Mouse (Mus musculus) embryonic facial prominence, embryonic 15.5 days (tissue): ENCODE measurements around the gene Msh6. TPM values are rescaled to one million over a fixed set of nuclear protein-coding genes. Genes with fewer than 3 reads are reported as not detected.
"Not testable (repeated sequence)": the region's sequence is repeated elsewhere in the genome, so short reads cannot be mapped to it uniquely, and the experiment has no call there.

Experiments used
- ATAC-seq: fragments of 200-750 bp; cut with Nextera tagmentation; 2 replicates; pipeline ENCODE4 v1.8.0; 2017; ENCODE audit warnings: low read depth, moderate TSS enrichment; ENCODE audit not compliant: insufficient number of reproducible peaks, low FRiP score, low TSS enrichment
- H3K27ac ChIP-seq: fragments of 300-500 bp; sonication (generic); replicated peaks from 2 replicates; pipeline ENCODE4 v1.5.1; 2015; ENCODE audit warnings: mild to moderate bottlenecking, inconsistent platforms
- H3K27me3 ChIP-seq: fragments of 300-500 bp; sonication (generic); 2 replicates; pipeline ENCODE4 v1.6.1; 2015; ENCODE audit warnings: inconsistent platforms
- H3K36me3 ChIP-seq: fragments of 300-500 bp; sonication (generic); 2 replicates; pipeline ENCODE4 v1.6.1; 2015; ENCODE audit warnings: mild to moderate bottlenecking, inconsistent platforms
- H3K4me1 ChIP-seq: fragments of 300-500 bp; sonication (generic); 2 replicates; pipeline ENCODE4 v1.6.1; 2015; ENCODE audit warnings: inconsistent platforms
- H3K4me2 ChIP-seq: fragments of 300-500 bp; sonication (generic); replicated peaks from 2 replicates; pipeline ENCODE4 v1.6.1; 2015; ENCODE audit warnings: mild to moderate bottlenecking, inconsistent platforms
- H3K4me3 ChIP-seq: fragments of 300-500 bp; sonication (generic); replicated peaks from 2 replicates; pipeline ENCODE4 v1.5.1; 2015; ENCODE audit warnings: mild to moderate bottlenecking, inconsistent platforms
- H3K9ac ChIP-seq: fragments of 300-500 bp; sonication (generic); 2 replicates; pipeline ENCODE4 v1.6.1; 2015; ENCODE audit warnings: inconsistent platforms
- H3K9me3 ChIP-seq: fragments of 300-500 bp; sonication (generic); replicated peaks from 2 replicates; pipeline ENCODE4 v1.6.1; 2016; ENCODE audit warnings: inconsistent platforms
- WGBS: fragments of 180-500 bp; shearing (Covaris S2); methylation state at CpG from one replicate; pipeline ENCODE4 v1.1.7; 2015; 5-methylcytosine and 5-hydroxymethylcytosine counted together
- polyA plus RNA-seq: library from polyadenylated mRNA; unstranded; fragments of >200 nt; fragmentation: Nextera tagmentation; extraction: Ambion mirVana; gene quantifications from 2 replicates; pipeline ENCODE4 v1.2.1, GENCODE M21; 2015

The Msh6 gene
- polyA plus RNA-seq, 1 experiment from 2014 or later = 40.0 TPM

GRCm38 (mm10) chr17:87983313-87983712, 8.5 kb downstream of the Msh6 start:
- no peak overlapping the region for H3K4me2 ChIP-seq
- no peak for ATAC-seq
- no peaks in the 10 kb centered on the region for H3K4me1 ChIP-seq
- H3K9ac ChIP-seq = no peak overlapping the region
- no peaks in the 10 kb centered on the region for H3K27me3 ChIP-seq
- H3K9me3 ChIP-seq = no peaks in the 10 kb centered on the region
- H3K36me3 ChIP-seq = peaks cover 67% of the 10 kb centered on the region
- 42% methylated on average over 4 of the region's 4 CpGs for WGBS
- no peak overlapping the region for H3K27ac ChIP-seq
- no peak overlapping the region for H3K4me3 ChIP-seq

- H3K4me1 ChIP-seq = no peaks in the 10 kb centered on the region
- H3K4me3 ChIP-seq = no peak overlapping the region
- 90% methylated on average over 20 of the region's 20 CpGs for WGBS
- H3K4me2 ChIP-seq = no peak overlapping the region
- no peaks in the 10 kb centered on the region for H3K27me3 ChIP-seq
- H3K9me3 ChIP-seq = no peaks in the 10 kb centered on the region
- peaks cover 79% of the 10 kb centered on the region for H3K36me3 ChIP-seq
- no peak for ATAC-seq
- no peak overlapping the region for H3K27ac ChIP-seq
- no peak overlapping the region for H3K9ac ChIP-seq
Measured at GRCm38 (mm10) chr17:87984440-87985214, 9.8 kb downstream of the Msh6 start.

DNA sequence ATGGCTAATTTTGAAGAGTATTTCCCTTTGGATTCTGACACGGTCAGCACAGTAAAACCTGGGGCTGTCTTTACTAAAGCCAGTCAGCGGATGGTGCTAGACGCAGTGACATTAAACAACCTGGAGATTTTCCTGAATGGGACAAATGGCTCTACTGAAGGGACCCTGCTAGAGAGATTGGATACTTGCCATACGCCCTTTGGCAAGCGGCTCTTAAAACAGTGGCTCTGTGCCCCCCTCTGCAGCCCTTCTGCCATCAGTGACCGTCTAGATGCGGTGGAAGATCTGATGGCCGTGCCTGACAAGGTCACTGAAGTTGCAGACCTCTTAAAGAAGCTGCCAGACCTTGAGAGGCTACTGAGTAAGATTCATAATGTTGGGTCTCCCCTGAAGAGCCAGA, 11.1 kb downstream of the Msh6 start:
- H3K36me3 ChIP-seq = peaks cover 81% of the 10 kb centered on the region
- H3K27ac ChIP-seq = no peak overlapping the region

GRCm38 (mm10) chr17:87987507-87987906, 12.6 kb downstream of the Msh6 start:
- Histone ChIP-seq H3K36me3 (peaks cover 83% of the 10 kb centered on the region), H3K9ac (no peak overlapping the region), H3K4me3 (no peak overlapping the region), H3K9me3 (no peaks in the 10 kb centered on the region), H3K4me2 (no peak overlapping the region), H3K27ac (no peak overlapping the region), H3K27me3 (no peaks in the 10 kb centered on the region), H3K4me1 (no peaks in the 10 kb centered on the region)
- 74% methylated on average over 6 of the region's 6 CpGs for WGBS
- no peak for ATAC-seq

More for the DNA sequence above, 11.1 kb downstream of the Msh6 start:
- no peaks in the 10 kb centered on the region for H3K27me3 ChIP-seq
- no peak for ATAC-seq
- 88% methylated on average over 8 of the region's 8 CpGs for WGBS
- no peak overlapping the region for H3K4me3 ChIP-seq
- no peaks in the 10 kb centered on the region for H3K4me1 ChIP-seq
- H3K9me3 ChIP-seq = no peaks in the 10 kb centered on the region
- H3K4me2 ChIP-seq = no peak overlapping the region
- no peak overlapping the region for H3K9ac ChIP-seq

DNA sequence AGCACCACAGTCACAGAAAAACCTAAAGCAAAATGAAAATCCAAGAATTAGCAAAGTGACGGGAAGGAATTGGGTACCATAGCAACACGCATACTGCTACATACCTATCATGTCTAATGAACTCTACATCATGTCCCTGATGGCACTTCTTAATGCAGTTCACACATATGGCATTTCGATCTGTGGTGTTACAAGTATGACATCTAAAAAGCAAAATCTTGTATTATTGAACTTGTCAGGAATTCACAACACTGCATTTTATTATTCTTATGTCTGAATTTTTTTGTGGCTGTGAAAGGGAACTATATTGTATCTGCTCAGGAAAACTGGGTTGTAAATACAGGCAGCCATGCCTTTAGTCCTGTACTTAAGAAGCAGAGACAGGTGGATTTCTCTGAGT, 17.3 kb downstream of the Msh6 start:
- no peak for ATAC-seq
- H3K4me1 ChIP-seq = no peaks in the 10 kb centered on the region
- H3K27me3 ChIP-seq = no peaks in the 10 kb centered on the region
- 82% methylated on average over 3 of the region's 3 CpGs for WGBS
- no peak overlapping the region for H3K4me2 ChIP-seq
- H3K9me3 ChIP-seq = no peaks in the 10 kb centered on the region
- no peak overlapping the region for H3K9ac ChIP-seq
- peaks cover 76% of the 10 kb centered on the region for H3K36me3 ChIP-seq
- H3K4me3 ChIP-seq = no peak overlapping the region
- no peak overlapping the region for H3K27ac ChIP-seq

DNA sequence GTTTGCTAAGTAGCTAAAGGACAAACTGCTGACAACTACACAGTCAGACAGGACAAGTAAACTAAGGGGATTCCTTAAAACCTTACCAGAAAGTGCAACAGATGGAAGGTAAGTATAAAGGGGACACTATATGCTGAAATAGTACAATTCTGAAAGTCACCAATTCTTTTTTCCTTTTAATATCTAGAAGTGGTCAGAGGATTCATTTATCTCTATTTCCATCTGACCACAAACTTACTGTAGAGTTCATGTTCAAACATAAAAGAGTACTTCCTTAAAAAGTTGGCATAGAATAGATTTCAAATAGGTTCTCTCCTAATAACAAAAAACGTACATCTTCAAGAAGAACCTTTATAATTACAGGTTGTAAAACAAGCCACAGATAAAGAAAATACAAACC, 18.5 kb downstream of the Msh6 start:
- ATAC-seq = no peak
- no peak overlapping the region for H3K4me3 ChIP-seq
- H3K36me3 ChIP-seq = peaks cover 64% of the 10 kb centered on the region
- no peak overlapping the region for H3K9ac ChIP-seq
- no peaks in the 10 kb centered on the region for H3K4me1 ChIP-seq
- no peaks in the 10 kb centered on the region for H3K27me3 ChIP-seq
- H3K4me2 ChIP-seq = no peak overlapping the region
- no peak overlapping the region for H3K27ac ChIP-seq
- WGBS = 69% methylated on average over 1 of the region's 1 CpGs
- H3K9me3 ChIP-seq = no peaks in the 10 kb centered on the region

GRCm38 (mm10) chr17:87997808-87998207, 22.9 kb downstream of the Msh6 start:
- WGBS = 72% methylated on average over 4 of the region's 4 CpGs
- Histone ChIP-seq H3K4me2 (no peak overlapping the region), H3K36me3 (peaks cover 63% of the 10 kb centered on the region), H3K9me3 (no peaks in the 10 kb centered on the region), H3K9ac (no peak overlapping the region), H3K4me3 (no peak overlapping the region), H3K4me1 (no peaks in the 10 kb centered on the region), H3K27ac (no peak overlapping the region), H3K27me3 (no peaks in the 10 kb centered on the region)
- no peak for ATAC-seq

DNA sequence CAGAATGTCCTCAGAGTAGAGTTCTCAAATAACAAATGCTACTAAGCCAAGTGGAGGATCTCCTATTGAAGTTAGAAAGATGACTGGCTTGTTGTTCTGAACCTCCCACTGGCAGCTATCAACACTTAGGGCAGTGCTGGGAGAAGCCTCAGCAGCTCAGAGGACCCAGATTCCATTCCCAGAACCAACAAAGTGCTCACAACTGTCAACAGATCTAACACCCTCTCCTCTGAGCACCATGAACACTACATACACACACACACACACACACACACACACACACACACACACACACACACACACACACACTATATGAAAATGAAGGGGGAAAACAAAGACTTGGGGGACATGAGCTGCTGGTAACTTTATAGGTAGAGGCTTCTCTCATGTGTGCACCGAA, 30.0 kb downstream of the Msh6 start:
- H3K27ac ChIP-seq = no peak overlapping the region
- H3K9ac ChIP-seq = no peak overlapping the region
- H3K4me3 ChIP-seq = no peak overlapping the region
- no peaks in the 10 kb centered on the region for H3K9me3 ChIP-seq
- H3K36me3 ChIP-seq = peaks cover 56% of the 10 kb centered on the region
- H3K4me2 ChIP-seq = no peak overlapping the region
- no peak for ATAC-seq
- H3K27me3 ChIP-seq = no peaks in the 10 kb centered on the region
- WGBS = 97% methylated on average over 1 of the region's 1 CpGs
- H3K4me1 ChIP-seq = no peaks in the 10 kb centered on the region

DNA sequence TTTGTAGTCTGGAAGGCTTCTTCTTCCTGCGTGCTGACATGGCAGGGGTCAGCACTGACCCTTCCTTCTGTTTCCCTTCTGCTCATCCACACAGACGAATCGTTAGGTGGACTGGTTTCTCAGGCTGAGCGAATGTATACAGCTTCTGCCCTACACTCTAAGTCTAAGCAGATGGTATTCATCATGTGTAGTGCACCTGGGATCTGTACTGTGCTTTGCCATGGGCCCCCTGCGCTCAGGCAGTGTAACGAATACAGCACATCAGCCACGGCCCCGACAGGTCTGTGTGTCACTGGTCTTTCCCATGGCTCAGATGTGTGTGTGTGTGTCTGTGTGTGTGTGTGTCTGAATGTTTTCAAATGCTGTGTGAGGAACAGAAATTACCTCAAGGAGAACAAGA, 32.1 kb downstream of the Msh6 start:
- Histone ChIP-seq H3K27ac (no peak overlapping the region), H3K4me2 (no peak overlapping the region), H3K36me3 (peaks cover 57% of the 10 kb centered on the region), H3K9me3 (no peaks in the 10 kb centered on the region), H3K9ac (no peak overlapping the region), H3K4me1 (no peaks in the 10 kb centered on the region), H3K27me3 (no peaks in the 10 kb centered on the region), H3K4me3 (no peak overlapping the region)
- 56% methylated on average over 8 of the region's 8 CpGs for WGBS
- ATAC-seq = no peak

DNA sequence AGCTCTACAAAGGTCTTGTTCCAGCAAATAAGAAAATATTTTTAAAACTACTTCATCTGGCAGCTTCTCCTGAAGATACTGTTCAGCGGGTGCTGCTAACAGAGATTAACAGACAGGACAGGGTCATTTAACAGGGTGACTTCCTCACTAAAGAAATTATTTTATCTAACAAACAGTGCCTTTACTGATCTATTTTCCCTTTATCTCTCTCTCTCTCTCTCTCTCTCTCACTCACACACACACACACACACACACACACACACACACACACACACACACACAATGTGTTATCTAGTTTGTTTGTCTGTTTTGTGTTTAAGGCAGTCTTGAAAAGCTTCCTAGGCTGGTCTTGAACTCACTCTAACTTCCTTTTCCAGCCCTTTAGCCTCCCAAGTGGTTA, 39.6 kb downstream of the Msh6 start:
- no peak overlapping the region for H3K9ac ChIP-seq
- H3K4me1 ChIP-seq = peaks cover under 1% of the 10 kb centered on the region
- no peak overlapping the region for H3K4me2 ChIP-seq
- no peaks in the 10 kb centered on the region for H3K9me3 ChIP-seq
- WGBS = 86% methylated on average over 1 of the region's 1 CpGs
- H3K27me3 ChIP-seq = no peaks in the 10 kb centered on the region
- no peak overlapping the region for H3K4me3 ChIP-seq
- H3K36me3 ChIP-seq = peaks cover 42% of the 10 kb centered on the region
- no peak overlapping the region for H3K27ac ChIP-seq
- no peak for ATAC-seq

DNA sequence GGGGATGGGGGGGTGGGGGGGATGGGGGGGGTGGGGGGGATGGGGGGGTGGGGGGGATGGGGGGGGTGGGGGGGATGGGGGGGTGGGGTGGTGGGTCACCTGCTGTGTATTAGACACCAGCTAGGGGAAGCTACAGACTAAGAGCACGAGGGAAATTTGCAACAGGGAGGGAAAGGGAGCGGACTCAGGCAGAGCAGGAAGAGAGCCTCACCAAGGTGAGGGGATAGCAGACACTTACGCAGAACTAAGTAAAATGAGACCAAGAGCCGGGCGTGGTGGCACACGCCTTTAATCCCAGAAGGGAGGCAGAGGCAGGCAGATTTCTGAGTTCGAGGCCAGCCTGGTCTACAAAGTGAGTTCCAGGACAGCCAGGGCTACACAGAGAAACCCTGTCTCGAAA, 41.2 kb downstream of the Msh6 start:
- not testable (repeated sequence) for H3K27ac ChIP-seq, ATAC-seq, H3K9ac ChIP-seq, H3K27me3 ChIP-seq, H3K4me1 ChIP-seq, H3K4me2 ChIP-seq, H3K9me3 ChIP-seq, H3K4me3 ChIP-seq
- peaks cover 30% of the 10 kb centered on the region for H3K36me3 ChIP-seq
- 92% methylated on average over 8 of the region's 8 CpGs for WGBS

DNA sequence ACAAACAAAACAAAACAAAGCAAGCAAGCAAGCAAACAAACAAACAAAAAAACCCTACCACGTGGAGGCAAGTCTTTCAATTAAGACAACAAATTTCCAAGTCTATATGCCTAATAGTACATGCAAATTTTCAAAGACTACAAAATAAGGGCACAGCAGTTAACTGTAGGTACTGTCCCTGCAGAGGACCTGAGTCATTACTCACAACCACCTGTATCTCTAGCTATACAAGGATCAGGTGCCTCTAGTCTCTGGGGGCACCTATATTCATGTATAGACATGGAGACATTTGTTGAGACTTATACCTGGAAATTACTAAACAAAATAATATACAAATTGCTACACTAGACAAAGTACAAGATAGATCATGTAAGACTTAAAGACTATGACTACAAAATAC, 49.1 kb downstream of the Msh6 start:
- Histone ChIP-seq H3K4me2 (no peak overlapping the region), H3K9me3 (no peaks in the 10 kb centered on the region), H3K27me3 (no peaks in the 10 kb centered on the region), H3K36me3 (no peaks in the 10 kb centered on the region), H3K4me1 (peaks cover 7% of the 10 kb centered on the region), H3K9ac (no peak overlapping the region), H3K27ac (no peak overlapping the region), H3K4me3 (no peak overlapping the region)
- ATAC-seq = no peak
- WGBS = 88% methylated on average over 1 of the region's 1 CpGs
